Mouse (Mus musculus): ENCODE measurements around the gene Patj. TPM values are rescaled to one million over a fixed set of nuclear protein-coding genes. Genes with fewer than 3 reads are reported as not detected.

Gene Patj
- polyA plus RNA-seq, 1 experiment from 2014 or later, result 2.8 TPM

GRCm38 (mm10) chr4:98584023-98584422 is 188.4 kb downstream of the Patj start:
- H3K4me3 ChIP-seq (ENCODE audit: low read depth, low read length), result no peak overlapping the region
- H3K4me2 ChIP-seq (ENCODE audit: low read depth, low read length), result no peak overlapping the region
- H3K27ac ChIP-seq (ENCODE audit: low read depth), result no peak overlapping the region
- no peak for ATAC-seq
- no peak for DNase-seq
- no peaks in the 10 kb centered on the region for H3K36me3 ChIP-seq (replicated peaks; ENCODE audit: insufficient read depth, low read length)
- H3K9me3 ChIP-seq (ENCODE audit: low read length), result no peaks in the 10 kb centered on the region
- no peak overlapping the region for H3K9ac ChIP-seq (replicated peaks)
- H3K4me1 ChIP-seq (ENCODE audit: insufficient read depth), result no peaks in the 10 kb centered on the region
- 77% methylated on average over 5 of the region's 5 CpGs for WGBS (ENCODE audit: insufficient replicate concordance)
- TF ChIP-seq CTCF (IDR thresholded peaks at IDR 0.05; ENCODE audit: low read depth) (no peak), EP300 (IDR thresholded peaks at IDR 0.05; ENCODE audit: low read depth) (no peak)
- H3K27me3 ChIP-seq (ENCODE audit: insufficient read depth, low read length), result no peaks in the 10 kb centered on the region

- no peak for DNase-seq
- no peaks in the 10 kb centered on the region for H3K4me1 ChIP-seq (ENCODE audit: insufficient read depth)
- ATAC-seq, result no peak
- no peak overlapping the region for H3K27ac ChIP-seq (ENCODE audit: low read depth)
- H3K36me3 ChIP-seq (replicated peaks; ENCODE audit: insufficient read depth, low read length), result no peaks in the 10 kb centered on the region
- H3K4me2 ChIP-seq (ENCODE audit: low read depth, low read length), result no peak overlapping the region
- H3K27me3 ChIP-seq (ENCODE audit: insufficient read depth, low read length), result no peaks in the 10 kb centered on the region
- no peak overlapping the region for H3K9ac ChIP-seq (replicated peaks)
- 65% methylated on average over 4 of the region's 4 CpGs for WGBS (ENCODE audit: insufficient replicate concordance)
- no peak overlapping the region for H3K4me3 ChIP-seq (ENCODE audit: low read depth, low read length)
- no peaks in the 10 kb centered on the region for H3K9me3 ChIP-seq (ENCODE audit: low read length)
- TF ChIP-seq CTCF (IDR thresholded peaks at IDR 0.05; ENCODE audit: low read depth) (no peak), EP300 (IDR thresholded peaks at IDR 0.05; ENCODE audit: low read depth) (no peak)
Observed at GRCm38 (mm10) chr4:98586303-98586702, 190.7 kb downstream of the Patj start.

- no peaks in the 10 kb centered on the region for H3K27me3 ChIP-seq (ENCODE audit: insufficient read depth, low read length)
- TF ChIP-seq EP300 (IDR thresholded peaks at IDR 0.05; ENCODE audit: low read depth) (no peak), CTCF (IDR thresholded peaks at IDR 0.05; ENCODE audit: low read depth) (no peak)
- no peak for DNase-seq
- H3K9ac ChIP-seq (replicated peaks), result no peak overlapping the region
- WGBS (ENCODE audit: insufficient replicate concordance), result 77% methylated on average over 2 of the region's 2 CpGs
- H3K4me1 ChIP-seq (ENCODE audit: insufficient read depth), result no peaks in the 10 kb centered on the region
- H3K4me3 ChIP-seq (ENCODE audit: low read depth, low read length), result no peak overlapping the region
- no peak overlapping the region for H3K27ac ChIP-seq (ENCODE audit: low read depth)
- no peak overlapping the region for H3K4me2 ChIP-seq (ENCODE audit: low read depth, low read length)
- ATAC-seq, result no peak
- H3K36me3 ChIP-seq (replicated peaks; ENCODE audit: insufficient read depth, low read length), result no peaks in the 10 kb centered on the region
- H3K9me3 ChIP-seq (ENCODE audit: low read length), result no peaks in the 10 kb centered on the region
Observed at GRCm38 (mm10) chr4:98587686-98588085, 192.1 kb downstream of the Patj start.

DNA sequence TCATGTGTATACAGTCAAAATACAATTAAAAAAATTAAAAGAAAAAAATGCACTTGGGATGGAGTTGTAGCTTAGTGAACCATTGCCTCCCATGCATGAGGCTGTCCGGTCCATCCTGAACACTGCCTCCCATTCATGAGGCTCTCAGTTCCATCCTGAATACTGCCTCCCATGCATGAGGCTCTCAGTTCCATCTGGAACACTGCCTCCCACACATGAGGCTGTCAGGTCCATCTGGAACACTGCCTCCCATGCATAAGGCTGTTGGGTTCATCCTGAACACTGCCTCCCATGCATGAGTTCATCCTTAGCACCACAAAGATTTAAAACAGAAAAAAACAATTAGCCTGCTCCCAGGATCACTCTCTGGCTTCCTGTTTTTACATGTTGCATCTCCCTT is 198.4 kb downstream of the Patj start:
- H3K4me3 ChIP-seq (ENCODE audit: low read depth, low read length), result no peak overlapping the region
- WGBS (ENCODE audit: insufficient replicate concordance), result 84% methylated on average over 1 of the region's 1 CpGs
- no peaks in the 10 kb centered on the region for H3K9me3 ChIP-seq (ENCODE audit: low read length)
- DNase-seq (no peak), ATAC-seq (no peak)
- H3K27me3 ChIP-seq (ENCODE audit: insufficient read depth, low read length), result no peaks in the 10 kb centered on the region
- no peaks in the 10 kb centered on the region for H3K4me1 ChIP-seq (ENCODE audit: insufficient read depth)
- no peak overlapping the region for H3K9ac ChIP-seq (replicated peaks)
- TF ChIP-seq EP300 (IDR thresholded peaks at IDR 0.05; ENCODE audit: low read depth) (no peak), CTCF (IDR thresholded peaks at IDR 0.05; ENCODE audit: low read depth) (no peak)
- no peak overlapping the region for H3K27ac ChIP-seq (ENCODE audit: low read depth)
- no peaks in the 10 kb centered on the region for H3K36me3 ChIP-seq (replicated peaks; ENCODE audit: insufficient read depth, low read length)
- no peak overlapping the region for H3K4me2 ChIP-seq (ENCODE audit: low read depth, low read length)

- Histone ChIP-seq H3K4me1 (ENCODE audit: insufficient read depth) (no peaks in the 10 kb centered on the region), H3K27me3 (ENCODE audit: insufficient read depth, low read length) (no peaks in the 10 kb centered on the region), H3K4me2 (ENCODE audit: low read depth, low read length) (no peak overlapping the region), H3K36me3 (replicated peaks; ENCODE audit: insufficient read depth, low read length) (no peaks in the 10 kb centered on the region), H3K9me3 (ENCODE audit: low read length) (no peaks in the 10 kb centered on the region), H3K27ac (ENCODE audit: low read depth) (no peak overlapping the region), H3K9ac (replicated peaks) (no peak overlapping the region), H3K4me3 (ENCODE audit: low read depth, low read length) (no peak overlapping the region)
- no peak for TF ChIP-seq CTCF (IDR thresholded peaks at IDR 0.05; ENCODE audit: low read depth)
- no peak for TF ChIP-seq EP300 (IDR thresholded peaks at IDR 0.05; ENCODE audit: low read depth)
- ATAC-seq (no peak), DNase-seq (no peak)
- WGBS (ENCODE audit: insufficient replicate concordance), result 65% methylated on average over 1 of the region's 1 CpGs
Observed at GRCm38 (mm10) chr4:98598546-98598971, 203.0 kb downstream of the Patj start.

DNA sequence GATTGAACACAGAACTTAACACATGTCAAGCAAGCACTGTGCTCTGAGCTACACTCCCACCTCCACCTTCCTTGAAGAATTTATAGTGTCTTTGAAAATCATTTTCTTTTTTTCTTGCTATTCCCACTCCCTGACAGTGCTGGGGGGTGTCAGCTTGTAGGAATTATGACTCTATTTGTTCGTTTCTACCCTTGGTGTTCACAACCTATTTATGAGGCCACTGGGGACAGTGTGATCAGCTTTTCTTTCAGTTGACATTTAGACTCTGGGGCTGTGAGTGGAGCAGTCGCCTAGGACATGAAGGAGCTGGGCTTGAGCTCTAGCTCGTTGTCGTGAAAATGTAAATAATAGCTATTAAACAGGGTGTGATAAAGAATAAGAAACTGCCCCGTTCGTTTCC is 203.8 kb downstream of the Patj start:
- Histone ChIP-seq H3K4me2 (ENCODE audit: low read depth, low read length) (no peak overlapping the region), H3K9ac (replicated peaks) (no peak overlapping the region), H3K27me3 (ENCODE audit: insufficient read depth, low read length) (no peaks in the 10 kb centered on the region), H3K4me3 (ENCODE audit: low read depth, low read length) (no peak overlapping the region), H3K4me1 (ENCODE audit: insufficient read depth) (no peaks in the 10 kb centered on the region), H3K36me3 (replicated peaks; ENCODE audit: insufficient read depth, low read length) (no peaks in the 10 kb centered on the region), H3K9me3 (ENCODE audit: low read length) (no peaks in the 10 kb centered on the region), H3K27ac (ENCODE audit: low read depth) (no peak overlapping the region)
- no peak for TF ChIP-seq CTCF (IDR thresholded peaks at IDR 0.05; ENCODE audit: low read depth)
- no peak for TF ChIP-seq EP300 (IDR thresholded peaks at IDR 0.05; ENCODE audit: low read depth)
- DNase-seq (no peak), ATAC-seq (no peak)
- WGBS (ENCODE audit: insufficient replicate concordance), result 66% methylated on average over 6 of the region's 6 CpGs

DNA sequence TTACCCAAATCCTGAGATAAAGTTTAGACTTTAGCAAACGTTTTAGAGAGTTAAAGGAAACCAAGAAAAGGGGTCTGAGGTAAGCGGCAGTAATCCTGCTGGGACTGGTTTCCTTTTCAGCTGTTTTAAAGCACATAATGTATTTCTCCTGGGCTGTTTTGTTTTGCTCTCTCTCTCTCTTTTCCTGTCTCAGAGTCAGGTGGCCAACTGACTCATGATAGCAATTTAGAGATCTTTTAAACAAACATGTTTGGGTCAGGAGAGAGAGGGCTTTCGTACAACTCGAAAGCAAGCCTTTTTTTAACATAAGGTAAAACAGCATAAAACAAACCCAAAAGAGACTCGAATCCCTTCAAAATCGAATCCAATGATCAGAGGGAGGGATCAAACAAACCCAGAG is 207.5 kb downstream of the Patj start:
- 52% methylated on average over 6 of the region's 6 CpGs for WGBS (ENCODE audit: insufficient replicate concordance)
- ATAC-seq, result no peak
- DNase-seq, result no peak
- TF ChIP-seq CTCF (IDR thresholded peaks at IDR 0.05; ENCODE audit: low read depth) (no peak), EP300 (IDR thresholded peaks at IDR 0.05; ENCODE audit: low read depth) (no peak)
- H3K4me3 ChIP-seq (ENCODE audit: low read depth, low read length), result no peak overlapping the region
- no peaks in the 10 kb centered on the region for H3K36me3 ChIP-seq (replicated peaks; ENCODE audit: insufficient read depth, low read length)
- H3K27ac ChIP-seq (ENCODE audit: low read depth), result no peak overlapping the region
- no peak overlapping the region for H3K9ac ChIP-seq (replicated peaks)
- no peaks in the 10 kb centered on the region for H3K4me1 ChIP-seq (ENCODE audit: insufficient read depth)
- H3K27me3 ChIP-seq (ENCODE audit: insufficient read depth, low read length), result no peaks in the 10 kb centered on the region
- no peak overlapping the region for H3K4me2 ChIP-seq (ENCODE audit: low read depth, low read length)
- H3K9me3 ChIP-seq (ENCODE audit: low read length), result no peaks in the 10 kb centered on the region

All from liver, postnatal 0 days (tissue).